Mouse (Mus musculus) kidney, adult 9 months (tissue): ENCODE results near the gene Zfp507.

Source experiments
- DNase-seq: peaks from one replicate; pipeline ENCODE4 v3.0.0; 2022

The Zfp507 gene

GRCm38 (mm10) chr7:35732585-35733059 lies 70.2 kb downstream of the Zfp507 start:
- no peak for DNase-seq

- peak; percentile 15 for DNase-seq
Measured at GRCm38 (mm10) chr7:35729621-35730031, 73.2 kb downstream of the Zfp507 start.

- no peak for DNase-seq
Measured at GRCm38 (mm10) chr7:35728376-35728775, 74.4 kb downstream of the Zfp507 start.

- no peak for DNase-seq
Measured at GRCm38 (mm10) chr7:35723035-35723434, 79.8 kb downstream of the Zfp507 start.
